Mouse (Mus musculus) liver, adult 2 months (tissue): ENCODE measurements around the gene Ubl7.
"Not testable (repeated sequence)": the region's sequence is repeated elsewhere in the genome, so short reads cannot be mapped to it uniquely, and the experiment has no call there.

Source experiments
- CTCF ChIP-seq: fragments of 200-500 bp; IDR thresholded peaks from 2 replicates; pipeline ENCODE4 v1.5.1; 2011; ENCODE audit warnings: low read depth, low read length, control low read depth
- POLR2A ChIP-seq: fragments of 200-500 bp; IDR thresholded peaks from 2 replicates; pipeline ENCODE4 v1.6.1; 2011; ENCODE audit warnings: low read length, control low read depth; ENCODE audit not compliant: insufficient read depth; ENCODE audit errors: extremely low read depth

- not testable (repeated sequence) for TF ChIP-seq CTCF, POLR2A
These were observed 29.0 kb upstream of the Ubl7 start for GRCm38 (mm10) chr9:57881781-57882180.
